Mouse (Mus musculus) cerebellum, adult 2 months (tissue): Measurements from ENCODE around the gene Capza2. TPM values are rescaled to one million over a fixed set of nuclear protein-coding genes. Genes with fewer than 3 reads are reported as not detected.

Experiments
- DNase-seq, 2 experiments: peaks; one replicate each; pipeline ENCODE4 v3.0.0; 2021
- H3K27ac ChIP-seq: fragments of 200-500 bp; 2 replicates; pipeline ENCODE4 v1.5.1; 2012; ENCODE audit warnings: low read length, control low read depth, inconsistent platforms; ENCODE audit not compliant: insufficient read depth
- H3K27me3 ChIP-seq: fragments of 200-500 bp; 2 replicates; pipeline ENCODE4 v1.6.1; 2012; ENCODE audit warnings: inconsistent platforms, mild to moderate bottlenecking, low read length, moderate library complexity; ENCODE audit not compliant: control insufficient read depth, insufficient read depth
- H3K4me1 ChIP-seq: fragments of 200-500 bp; 2 replicates; pipeline ENCODE4 v1.6.1; 2011; ENCODE audit warnings: low read length; ENCODE audit not compliant: control insufficient read depth, insufficient read depth
- H3K4me3 ChIP-seq: fragments of 200-500 bp; replicated peaks from 2 replicates; pipeline ENCODE3; 2011; ENCODE audit warnings: mild to moderate bottlenecking, low read depth, low read length, control low read depth; ENCODE audit not compliant: insufficient read depth
- CTCF ChIP-seq: fragments of 200-500 bp; IDR thresholded peaks from 2 replicates; pipeline ENCODE4 v1.5.1; 2011; ENCODE audit warnings: low read depth, mild to moderate bottlenecking, control low read depth, low read length, moderate library complexity, borderline replicate concordance; ENCODE audit not compliant: insufficient read depth
- POLR2A ChIP-seq: fragments of 200-500 bp; IDR thresholded peaks from 2 replicates; pipeline ENCODE4 v1.6.1; 2011; ENCODE audit warnings: low read length, control low read depth, borderline replicate concordance; ENCODE audit not compliant: insufficient read depth
- WGBS: fragments of 180-500 bp; shearing (Covaris S2); methylation state at CpG from one replicate; pipeline ENCODE4 v1.1.7; 2018; 5-methylcytosine and 5-hydroxymethylcytosine counted together
- polyA plus RNA-seq: library from polyadenylated mRNA; depleted of rRNA; stranded (reverse); fragments of >200 nt; gene quantifications from 2 replicates; pipeline ENCODE4 v1.2.3, GENCODE M21; 2012

Gene Capza2
- polyA plus RNA-seq, 1 experiment = 124 TPM

DNA sequence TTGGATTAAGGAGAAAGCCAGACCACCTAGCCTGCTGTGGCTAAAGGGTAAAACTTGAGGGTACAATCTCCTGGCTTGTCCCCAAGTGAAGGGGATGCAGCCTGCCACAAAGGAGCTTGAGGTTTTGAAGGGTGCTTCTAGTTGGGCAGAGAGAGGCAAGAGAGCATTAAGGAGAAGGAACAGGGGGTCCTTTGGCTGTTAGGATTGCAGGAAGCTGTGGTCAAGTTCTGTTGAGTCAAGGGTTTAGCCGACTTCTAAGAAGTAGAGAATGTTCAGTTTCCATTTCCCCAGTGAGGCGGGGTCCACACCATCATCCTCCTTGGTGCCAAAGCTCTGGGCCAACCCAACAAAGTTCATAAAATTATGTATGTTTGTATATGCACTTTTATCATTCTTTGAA, 19.0 kb downstream of the Capza2 start:
- WGBS = 98% methylated on average over 2 of the region's 2 CpGs
- DNase-seq = no peak
- no peak overlapping the region for H3K27ac ChIP-seq

DNA sequence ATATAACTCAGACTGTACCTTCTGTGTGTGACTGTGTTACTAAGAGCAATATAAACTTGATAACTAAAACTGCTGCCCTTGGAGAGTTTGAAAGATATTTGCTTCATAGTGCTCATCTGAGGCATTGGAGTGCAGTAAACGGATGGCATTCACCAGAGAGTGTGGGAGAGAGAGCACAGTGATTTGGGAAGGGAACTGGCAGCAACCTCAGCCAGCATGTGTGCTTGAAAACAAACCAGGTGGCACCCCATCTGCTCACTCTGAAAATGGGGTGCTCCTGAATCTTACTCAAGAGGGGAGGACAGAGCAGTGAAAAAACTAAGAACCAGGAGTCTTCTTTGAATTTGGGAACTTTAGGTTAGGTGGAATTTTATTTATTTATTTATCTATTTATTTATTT, 21.3 kb downstream of the Capza2 start:
- H3K4me3 ChIP-seq = no peak overlapping the region
- WGBS = 6% methylated on average over 1 of the region's 1 CpGs
- peaks cover 2% of the 10 kb centered on the region; the same call in 1 of the 2 replicates for H3K4me1 ChIP-seq
- H3K27me3 ChIP-seq = no peaks in the 10 kb centered on the region
- no peak overlapping the region for H3K27ac ChIP-seq
- DNase-seq = peak; percentile 83 to 91
- TF ChIP-seq CTCF (no peak), POLR2A (no peak)

More for the DNA sequence above, 19.0 kb downstream of the Capza2 start:
- H3K4me1 ChIP-seq = peaks cover 2% of the 10 kb centered on the region; the same call in 1 of the 2 replicates
- no peak overlapping the region for H3K4me3 ChIP-seq
- no peaks in the 10 kb centered on the region for H3K27me3 ChIP-seq
- no peak for TF ChIP-seq CTCF
- no peak for TF ChIP-seq POLR2A

GRCm38 (mm10) chr6:17665348-17665747, 29.3 kb downstream of the Capza2 start:
- DNase-seq = no peak
- no peak overlapping the region for H3K27ac ChIP-seq
- TF ChIP-seq CTCF (no peak), POLR2A (no peak)
- no peak overlapping the region for H3K4me3 ChIP-seq
- no peaks in the 10 kb centered on the region for H3K4me1 ChIP-seq
- no peaks in the 10 kb centered on the region for H3K27me3 ChIP-seq
- 93% methylated on average over 7 of the region's 7 CpGs for WGBS

- no peaks in the 10 kb centered on the region for H3K27me3 ChIP-seq
- TF ChIP-seq POLR2A = no peak
- TF ChIP-seq CTCF = no peak
- no peak for DNase-seq
- no peak overlapping the region for H3K4me3 ChIP-seq
- no peak overlapping the region for H3K27ac ChIP-seq
- no peaks in the 10 kb centered on the region for H3K4me1 ChIP-seq
Measured at GRCm38 (mm10) chr6:17666024-17666423, 30.0 kb downstream of the Capza2 start.

DNA sequence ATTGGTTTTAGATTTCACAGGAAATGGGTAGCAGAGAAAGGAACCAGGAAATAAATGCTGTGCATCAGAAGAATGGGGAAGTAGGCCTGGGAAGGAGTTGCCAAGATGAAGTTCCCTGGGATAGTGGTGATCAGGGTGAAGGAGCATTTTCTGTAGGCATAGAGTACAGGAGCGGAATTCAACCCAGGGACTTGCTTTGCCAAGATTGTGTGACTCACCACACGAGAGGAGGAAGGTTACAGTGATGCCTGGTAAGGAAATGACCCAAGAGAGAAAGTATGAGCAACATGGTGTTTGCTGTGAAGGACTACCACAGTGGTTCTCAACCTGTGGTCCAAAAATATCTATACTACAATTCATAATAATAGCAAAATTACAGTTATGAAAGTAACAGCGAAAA, 31.8 kb downstream of the Capza2 start:
- Histone ChIP-seq H3K4me1 (no peaks in the 10 kb centered on the region), H3K27me3 (no peaks in the 10 kb centered on the region), H3K4me3 (no peak overlapping the region), H3K27ac (no peak overlapping the region)
- WGBS = 72% methylated on average over 3 of the region's 3 CpGs
- TF ChIP-seq POLR2A = no peak
- no peak for TF ChIP-seq CTCF
- no peak for DNase-seq

DNA sequence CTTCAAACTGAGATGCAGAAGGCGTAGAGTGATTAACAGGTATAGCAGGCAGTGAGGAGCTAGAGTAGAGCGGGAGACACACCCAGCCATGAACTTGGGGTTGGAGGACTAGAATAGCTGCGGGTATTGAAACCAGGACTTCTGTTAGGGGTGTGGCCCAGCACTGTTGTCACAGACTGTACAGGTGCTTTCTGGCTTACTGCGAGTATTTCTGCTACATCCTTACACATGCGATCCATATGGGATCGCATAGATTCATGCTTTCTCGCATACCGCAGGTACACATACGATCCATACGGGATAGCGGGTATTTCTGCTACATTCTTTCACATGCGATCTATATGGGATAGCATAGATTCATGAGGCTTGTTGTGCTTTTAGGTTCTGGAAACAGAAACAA, 32.3 kb downstream of the Capza2 start:
- Histone ChIP-seq H3K27ac (no peak overlapping the region), H3K4me3 (no peak overlapping the region), H3K27me3 (no peaks in the 10 kb centered on the region), H3K4me1 (no peaks in the 10 kb centered on the region)
- no peak for DNase-seq
- WGBS = 95% methylated on average over 12 of the region's 12 CpGs
- no peak for TF ChIP-seq CTCF
- no peak for TF ChIP-seq POLR2A

DNA sequence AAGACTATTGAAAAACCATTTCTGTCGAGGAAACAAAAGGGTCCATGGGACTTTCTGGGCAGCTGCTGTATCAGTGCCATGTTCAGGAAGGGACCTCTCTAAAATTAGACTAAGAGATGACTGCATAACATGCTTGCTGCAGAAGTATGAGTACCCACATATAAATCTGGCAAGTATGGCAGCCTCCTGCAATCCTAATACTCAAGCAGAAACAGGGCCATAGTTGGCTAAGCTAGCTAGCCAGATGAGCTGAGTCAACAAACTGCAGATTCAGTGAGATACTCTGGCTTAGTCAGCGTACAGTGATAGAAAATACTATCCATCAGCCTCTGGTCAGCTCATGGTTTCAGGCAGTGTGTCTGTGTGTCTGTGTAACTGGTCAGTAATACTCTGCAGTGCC, 33.8 kb downstream of the Capza2 start:
- Histone ChIP-seq H3K27me3 (no peaks in the 10 kb centered on the region), H3K4me1 (no peaks in the 10 kb centered on the region), H3K4me3 (no peak overlapping the region), H3K27ac (no peak overlapping the region)
- no peak for TF ChIP-seq CTCF
- TF ChIP-seq POLR2A = no peak
- DNase-seq = no peak
- 75% methylated on average over 2 of the region's 2 CpGs for WGBS

GRCm38 (mm10) chr6:17675019-17675756, 39.2 kb downstream of the Capza2 start:
- peak; percentile 57 to 68 for DNase-seq
- Histone ChIP-seq H3K27ac (no peak overlapping the region), H3K27me3 (no peaks in the 10 kb centered on the region), H3K4me3 (no peak overlapping the region), H3K4me1 (no peaks in the 10 kb centered on the region)
- TF ChIP-seq CTCF (peak; percentile 72), POLR2A (no peak)
- WGBS = 19% methylated on average over 12 of the region's 12 CpGs

DNA sequence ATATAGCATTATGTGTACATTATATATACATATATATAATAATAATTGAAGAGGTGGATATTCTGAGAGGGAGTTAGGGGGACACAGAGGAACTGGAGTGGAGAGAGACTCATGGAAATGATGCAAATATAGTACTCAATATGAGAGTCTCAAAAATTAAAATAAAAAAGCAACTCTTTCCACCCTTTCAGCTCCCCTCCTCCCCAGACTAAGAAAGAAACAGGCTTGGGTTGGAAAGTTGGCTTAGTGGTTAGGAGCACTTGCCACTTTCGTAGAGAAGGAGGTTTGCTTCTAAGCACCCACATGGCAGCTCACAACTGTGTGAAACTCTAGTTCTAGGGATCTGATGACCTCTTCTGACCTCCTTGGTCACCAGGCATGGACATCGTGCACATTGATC, 41.0 kb downstream of the Capza2 start:
- no peak overlapping the region for H3K4me3 ChIP-seq
- H3K27me3 ChIP-seq = no peaks in the 10 kb centered on the region
- no peak for TF ChIP-seq CTCF
- no peak for TF ChIP-seq POLR2A
- DNase-seq = no peak
- no peak overlapping the region for H3K27ac ChIP-seq
- WGBS = 82% methylated on average over 2 of the region's 2 CpGs
- H3K4me1 ChIP-seq = no peaks in the 10 kb centered on the region
